Mouse (Mus musculus) cerebellum, postnatal 4 days (tissue): ENCODE data around the gene Junb.

Experiments used
- DNase-seq, 2 experiments: peaks; one replicate each; pipeline ENCODE4 v3.0.0; 2022; ENCODE audit warnings: low spot score in 2 of 2, mixed read lengths in 1 of 2

Gene Junb

DNA sequence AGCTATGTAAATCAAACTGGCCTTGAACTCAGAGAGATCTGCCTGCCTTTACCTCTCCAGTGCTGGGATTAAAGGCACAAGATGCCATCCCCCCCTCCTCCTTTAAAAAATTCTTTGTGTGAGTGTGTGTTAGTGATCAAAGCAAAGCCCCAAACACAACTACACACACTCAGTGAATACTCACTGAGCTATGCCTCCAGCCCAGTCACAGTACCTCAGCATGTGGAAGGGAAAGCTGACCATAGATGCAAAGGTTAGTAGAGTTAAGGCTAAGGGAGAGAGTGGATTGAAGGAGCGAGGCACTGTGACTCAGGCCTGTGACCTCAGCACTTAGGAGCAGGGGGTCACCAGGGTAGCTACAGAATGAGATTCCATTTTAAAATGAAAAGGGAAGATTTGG lies 5.4 kb downstream of the Junb start:
- no peak for DNase-seq

GRCm38 (mm10) chr8:84970913-84971312 lies 7.6 kb downstream of the Junb start:
- DNase-seq = no peak

DNA sequence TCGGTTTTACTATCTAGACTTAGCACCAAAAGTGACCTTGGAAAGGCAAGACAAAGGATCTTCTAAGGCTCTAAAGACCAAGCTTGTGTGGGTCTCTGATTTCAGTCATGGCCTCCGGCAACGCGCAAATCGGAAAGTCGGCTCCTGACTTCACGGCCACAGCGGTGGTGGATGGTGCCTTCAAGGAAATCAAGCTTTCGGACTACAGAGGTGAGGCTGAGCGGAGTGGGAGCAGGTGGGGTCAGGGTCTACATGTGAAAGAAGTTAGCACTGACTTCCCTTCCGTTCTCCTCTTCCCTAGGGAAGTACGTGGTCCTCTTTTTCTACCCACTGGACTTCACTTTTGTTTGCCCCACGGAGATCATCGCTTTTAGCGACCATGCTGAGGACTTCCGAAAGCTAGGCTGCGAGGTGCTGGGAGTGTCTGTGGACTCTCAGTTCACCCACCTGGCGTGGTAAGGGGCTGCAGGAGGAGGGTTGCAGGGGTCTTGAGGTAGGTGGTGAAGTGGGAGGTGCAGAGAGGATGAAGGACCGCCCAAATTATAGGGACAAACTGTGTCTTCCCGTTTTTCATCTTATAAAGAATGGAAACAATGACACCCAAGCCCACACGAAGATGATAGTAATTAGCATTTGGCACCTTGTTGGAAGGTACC lies 8.3 kb downstream of the Junb start:
- no peak for DNase-seq

GRCm38 (mm10) chr8:84969241-84970134 lies 9.0 kb downstream of the Junb start, which contains the start of the genes Gm49661, Prdx2 and Rnaseh2a:
Gene Gm49661 (minus strand): TSS chr8:84969433.
Gene Prdx2 (plus strand): TSS chr8:84969587.
Gene Rnaseh2a (minus strand): TSS chr8:84969767.
- DNase-seq = peak in 1 of 2 experiments; percentile 78

DNA sequence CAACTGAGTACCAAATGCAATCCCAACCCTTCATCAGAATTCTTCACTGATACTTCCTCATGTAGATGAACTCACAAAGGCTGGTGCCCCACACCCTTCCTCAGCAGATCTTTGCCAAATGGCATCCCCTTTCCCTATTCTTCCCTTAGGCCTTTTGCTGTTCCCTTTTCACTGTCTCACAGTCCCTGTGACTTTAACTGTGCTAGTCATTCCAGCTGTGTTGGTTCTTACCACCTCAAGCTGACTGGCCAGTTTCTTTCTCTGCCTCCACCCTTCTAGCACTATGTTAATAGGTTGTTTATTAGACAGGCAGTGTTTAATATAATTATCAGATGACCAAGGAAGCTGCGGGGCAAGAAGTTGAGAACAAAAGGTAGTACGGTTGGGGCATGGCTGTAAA lies 9.9 kb downstream of the Junb start:
- no peak for DNase-seq

- DNase-seq = no peak
Measured at GRCm38 (mm10) chr8:84967532-84968304, 10.8 kb downstream of the Junb start.

- no peak for DNase-seq
Measured at GRCm38 (mm10) chr8:84966603-84967002, 11.9 kb downstream of the Junb start.

- DNase-seq = peak; percentile 83 to 90
Measured at GRCm38 (mm10) chr8:84965731-84966291, 12.7 kb downstream of the Junb start.

DNA sequence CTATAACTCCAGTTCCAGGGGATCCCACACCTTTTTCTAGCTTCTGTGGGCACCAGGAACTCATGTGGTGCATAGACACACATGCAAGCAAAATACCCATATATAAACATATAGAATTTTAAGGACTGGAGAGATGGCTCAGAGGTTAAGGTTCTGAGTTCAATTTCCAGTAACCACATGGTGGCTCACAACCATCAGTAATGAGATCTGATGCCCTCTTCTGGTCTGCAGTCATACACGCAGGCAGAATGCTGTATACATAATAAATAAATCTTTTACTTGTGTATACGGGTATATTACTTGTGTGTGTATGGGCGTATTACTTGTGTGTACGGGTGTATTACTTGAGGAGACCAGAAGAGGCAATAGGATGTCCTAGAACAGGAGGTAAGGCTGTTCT lies 14.6 kb downstream of the Junb start:
- no peak for DNase-seq

DNA sequence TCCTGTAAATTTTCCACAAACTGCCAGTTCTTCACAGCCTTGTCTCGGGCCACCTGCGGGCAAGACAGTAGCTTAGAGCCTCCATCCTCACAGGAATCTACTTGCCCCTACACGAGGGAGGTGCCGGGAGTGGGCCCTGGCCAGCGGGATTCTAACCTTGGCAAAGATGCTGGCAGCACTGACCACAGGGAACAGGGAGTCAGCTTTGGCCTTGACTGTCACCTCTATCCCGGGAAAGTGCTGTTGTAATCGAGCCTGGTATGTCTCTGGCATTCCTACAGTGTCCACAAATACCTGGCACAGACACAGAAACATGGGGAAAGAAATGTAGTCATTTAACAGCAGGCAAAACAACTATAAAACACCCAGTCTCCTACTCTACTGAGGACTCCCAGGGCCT lies 18.7 kb downstream of the Junb start:
- no peak for DNase-seq

- peak; percentile 68 to 83 for DNase-seq
Measured at GRCm38 (mm10) chr8:84956768-84957167, 21.8 kb downstream of the Junb start.

GRCm38 (mm10) chr8:84952612-84953255 lies 25.8 kb downstream of the Junb start:
- no peak for DNase-seq

GRCm38 (mm10) chr8:84949753-84950152 lies 28.8 kb downstream of the Junb start:
- DNase-seq = no peak

GRCm38 (mm10) chr8:84947241-84947545 lies 31.3 kb downstream of the Junb start:
- DNase-seq = no peak

- peak in 1 of 2 experiments; percentile 56 for DNase-seq
Measured at GRCm38 (mm10) chr8:84946528-84947240, 31.8 kb downstream of the Junb start, which contains the start of gene Rtbdn. Gene Rtbdn (plus strand): TSS chr8:84946991.

GRCm38 (mm10) chr8:84945633-84946527 lies 32.6 kb downstream of the Junb start:
- DNase-seq = peak in 1 of 2 experiments; percentile 74

GRCm38 (mm10) chr8:84945235-84945632 lies 33.3 kb downstream of the Junb start:
- DNase-seq = peak in 1 of 2 experiments; percentile 34

GRCm38 (mm10) chr8:84944478-84945160 lies 33.9 kb downstream of the Junb start:
- peak in 1 of 2 experiments; percentile 48 for DNase-seq

GRCm38 (mm10) chr8:84943699-84944098 lies 34.8 kb downstream of the Junb start:
- DNase-seq = no peak
